Mouse (Mus musculus): Measurements from ENCODE around the gene Exoc5. TPM values are rescaled to one million over a fixed set of nuclear protein-coding genes. Genes with fewer than 3 reads are reported as not detected.
A peak's percentile ranks its signal among the peaks of the same experiment; 100 is the strongest.
"Not testable (repeated sequence)": the region's sequence is repeated elsewhere in the genome, so short reads cannot be mapped to it uniquely, and the experiment has no call there.

Gene Exoc5
- total RNA-seq (2021): 10 to 100 TPM; 34.5 to 36.0 TPM
- long read RNA-seq, experiment 1, full-length matches to known transcripts: 30 of 35 reads
- long read RNA-seq, experiment 1, partial matches to known transcripts: 0 of 35 reads
- long read RNA-seq, experiment 1, other reads (novel, unspliced or antisense): 5 of 35 reads
- long read RNA-seq, experiment 2, full-length matches to known transcripts: 15 of 18 reads
- long read RNA-seq, experiment 2, partial matches to known transcripts: 0 of 18 reads
- long read RNA-seq, experiment 2, other reads (novel, unspliced or antisense): 3 of 18 reads

GRCm38 (mm10) chr14:49066274-49066823, at the start of gene Exoc5:
TSS of gene Exoc5 (minus strand) at chr14:49066653.
- DNase-seq: peak; percentile 98

GRCm38 (mm10) chr14:49091755-49092154, 25.3 kb upstream of the Exoc5 start:
- not testable (repeated sequence) for DNase-seq

GRCm38 (mm10) chr14:49091277-49091676, 24.8 kb upstream of the Exoc5 start:
- no peak for DNase-seq

- no peak for DNase-seq
Observed at GRCm38 (mm10) chr14:49090102-49090501, 23.6 kb upstream of the Exoc5 start.

- DNase-seq: no peak
Observed at GRCm38 (mm10) chr14:49089461-49090058, 23.1 kb upstream of the Exoc5 start.

GRCm38 (mm10) chr14:49088155-49089048, 21.9 kb upstream of the Exoc5 start:
- no peak for DNase-seq

- no peak for DNase-seq
Observed at GRCm38 (mm10) chr14:49086522-49086921, 20.1 kb upstream of the Exoc5 start.

GRCm38 (mm10) chr14:49078820-49079219, 12.4 kb upstream of the Exoc5 start:
- no peak for DNase-seq

- no peak for DNase-seq
Observed at GRCm38 (mm10) chr14:49074361-49074760, 7.9 kb upstream of the Exoc5 start.

GRCm38 (mm10) chr14:49073896-49074295, 7.4 kb upstream of the Exoc5 start:
- no peak for DNase-seq

- no peak for DNase-seq
Observed at GRCm38 (mm10) chr14:49072837-49073236, 6.4 kb upstream of the Exoc5 start.

- no peak for DNase-seq
Observed at GRCm38 (mm10) chr14:49065529-49066273, 752 bp downstream of the Exoc5 start, which contains the start of gene Ap5m1. TSS of gene Ap5m1 (plus strand) at chr14:49066097.

GRCm38 (mm10) chr14:49063838-49064237, 2.6 kb downstream of the Exoc5 start:
- DNase-seq: no peak

- DNase-seq: no peak
Observed at GRCm38 (mm10) chr14:49049492-49049891, 17.0 kb downstream of the Exoc5 start.

- no peak for DNase-seq
Observed at GRCm38 (mm10) chr14:49045610-49046009, 20.8 kb downstream of the Exoc5 start.

- no peak for DNase-seq
Observed at GRCm38 (mm10) chr14:49028991-49029390, 37.5 kb downstream of the Exoc5 start.

GRCm38 (mm10) chr14:49027779-49028368, 38.6 kb downstream of the Exoc5 start:
- no peak for DNase-seq

GRCm38 (mm10) chr14:49027040-49027778, 39.2 kb downstream of the Exoc5 start:
- DNase-seq: no peak

- DNase-seq: no peak
Observed at GRCm38 (mm10) chr14:49019765-49020164, 46.7 kb downstream of the Exoc5 start.

GRCm38 (mm10) chr14:49008399-49009189, 57.9 kb downstream of the Exoc5 start:
- no peak for DNase-seq
